Mouse (Mus musculus) embryonic facial prominence, embryonic 11.5 days (tissue): Measurements from ENCODE around the gene Mapt. TPM values are rescaled to one million over a fixed set of nuclear protein-coding genes. Genes with fewer than 3 reads are reported as not detected.

Source experiments
- ATAC-seq: fragments of 200-750 bp; cut with Nextera tagmentation; replicated peaks from 2 replicates; pipeline ENCODE4 v1.8.0; 2017; ENCODE audit warnings: low read depth; ENCODE audit not compliant: insufficient number of reproducible peaks, low FRiP score, low TSS enrichment
- DNase-seq: peaks from one replicate; pipeline ENCODE4 v3.0.0-alpha.2; 2015; ENCODE audit warnings: low spot score
- H3K27ac ChIP-seq: fragments of 300-500 bp; sonication (generic); replicated peaks from 2 replicates; pipeline ENCODE4 v1.5.1; 2014; ENCODE audit warnings: mild to moderate bottlenecking, low read depth, low read length, control low read depth
- H3K27me3 ChIP-seq: fragments of 300-500 bp; sonication (generic); 2 replicates; pipeline ENCODE4 v1.6.1; 2014; ENCODE audit warnings: mild to moderate bottlenecking, low read length, moderate library complexity, mixed read lengths; ENCODE audit not compliant: control insufficient read depth, insufficient read depth
- H3K36me3 ChIP-seq: fragments of 300-500 bp; sonication (generic); replicated peaks from 2 replicates; pipeline ENCODE4 v1.6.1; 2014; ENCODE audit warnings: low read depth, mild to moderate bottlenecking, low read length, moderate library complexity, mixed read lengths; ENCODE audit not compliant: control insufficient read depth, insufficient read depth
- H3K4me1 ChIP-seq: fragments of 300-500 bp; sonication (generic); 2 replicates; pipeline ENCODE4 v1.6.1; 2014; ENCODE audit warnings: low read length, mixed read lengths; ENCODE audit not compliant: control insufficient read depth, insufficient read depth
- H3K4me2 ChIP-seq: fragments of 300-500 bp; sonication (generic); 2 replicates; pipeline ENCODE4 v1.6.1; 2014; ENCODE audit warnings: low read depth, mild to moderate bottlenecking, control low read depth, low read length, moderate library complexity
- H3K4me3 ChIP-seq: fragments of 300-500 bp; sonication (generic); 2 replicates; pipeline ENCODE4 v1.5.1; 2014; ENCODE audit warnings: low read depth, low read length, control low read depth
- H3K9ac ChIP-seq: fragments of 300-500 bp; sonication (generic); replicated peaks from 2 replicates; pipeline ENCODE4 v1.6.1; 2014; ENCODE audit warnings: mild to moderate bottlenecking, control low read depth, low read length
- H3K9me3 ChIP-seq: fragments of 300-500 bp; sonication (generic); replicated peaks from 2 replicates; pipeline ENCODE4 v1.6.1; 2016; ENCODE audit warnings: mild to moderate bottlenecking, low read length, inconsistent platforms, mixed read lengths; ENCODE audit not compliant: control insufficient read depth
- WGBS: fragments of 180-500 bp; shearing (Covaris S2); extraction: QIAGEN DNeasy Blood & Tissue Kit; methylation state at CpG from one replicate; pipeline ENCODE4 v1.1.7; 2014; 5-methylcytosine and 5-hydroxymethylcytosine counted together
- polyA plus RNA-seq: library from polyadenylated mRNA; unstranded; fragments of >200 nt; fragmentation: Nextera tagmentation; extraction: Ambion mirVana; gene quantifications from 2 replicates; pipeline ENCODE4 v1.2.1, GENCODE M21; 2014

Gene Mapt
- polyA plus RNA-seq, 1 experiment from 2014 or later, result 18.2 TPM

DNA sequence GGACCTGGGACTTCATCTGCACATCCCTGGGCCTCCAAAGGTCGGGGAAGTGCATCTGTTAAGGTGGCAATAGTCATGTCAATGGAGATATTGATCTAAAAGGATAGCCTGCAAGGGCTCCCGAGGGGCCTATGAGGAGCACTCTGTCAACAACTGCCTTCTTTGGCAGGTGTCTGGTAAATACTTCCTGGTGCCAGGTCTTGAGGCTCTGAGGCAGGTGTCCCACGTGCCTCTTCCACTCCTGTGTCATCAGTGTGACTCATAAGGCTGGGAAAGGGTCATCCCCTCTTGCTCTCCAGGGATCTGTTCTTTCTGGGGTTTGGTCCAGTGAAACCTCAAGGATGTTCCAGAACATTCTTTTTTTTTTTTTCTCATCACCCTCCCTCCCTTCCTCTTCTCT lies 48.3 kb downstream of the Mapt start:
- WGBS, result 67% methylated on average over 3 of the region's 3 CpGs

DNA sequence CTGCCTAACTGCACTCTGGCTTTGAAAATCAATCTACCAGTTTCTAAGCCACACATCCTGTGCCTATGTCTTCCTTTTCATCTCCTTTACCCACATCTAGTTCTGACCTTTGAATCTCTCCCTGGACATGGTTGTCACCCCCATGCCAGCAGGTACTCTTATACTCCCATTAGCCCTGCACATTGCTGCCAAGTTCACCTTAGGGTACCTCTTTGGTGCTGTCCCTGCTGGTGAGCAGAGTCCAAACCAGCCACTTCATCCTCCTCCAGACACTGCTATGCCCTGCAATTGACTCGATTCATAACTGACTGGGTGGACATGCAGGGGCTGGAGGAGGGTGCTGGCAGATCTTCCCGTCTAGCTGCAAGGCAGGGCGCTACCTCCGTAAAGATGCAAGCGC lies 50.3 kb downstream of the Mapt start:
- DNase-seq (no peak), ATAC-seq (no peak)
- Histone ChIP-seq H3K36me3 (no peaks in the 10 kb centered on the region), H3K4me2 (no peak overlapping the region), H3K27ac (no peak overlapping the region), H3K4me3 (no peak overlapping the region), H3K4me1 (no peaks in the 10 kb centered on the region), H3K9ac (no peak overlapping the region), H3K9me3 (no peaks in the 10 kb centered on the region), H3K27me3 (peaks cover 3% of the 10 kb centered on the region; the same call in 1 of the 2 replicates)
- 85% methylated on average over 5 of the region's 5 CpGs for WGBS

More for the DNA sequence above, 48.3 kb downstream of the Mapt start:
- ATAC-seq (no peak), DNase-seq (no peak)
- Histone ChIP-seq H3K27me3 (peaks cover 3% of the 10 kb centered on the region; the same call in 1 of the 2 replicates), H3K9ac (no peak overlapping the region), H3K4me1 (no peaks in the 10 kb centered on the region), H3K36me3 (no peaks in the 10 kb centered on the region), H3K4me2 (no peak overlapping the region), H3K4me3 (no peak overlapping the region), H3K27ac (no peak overlapping the region), H3K9me3 (no peaks in the 10 kb centered on the region)

DNA sequence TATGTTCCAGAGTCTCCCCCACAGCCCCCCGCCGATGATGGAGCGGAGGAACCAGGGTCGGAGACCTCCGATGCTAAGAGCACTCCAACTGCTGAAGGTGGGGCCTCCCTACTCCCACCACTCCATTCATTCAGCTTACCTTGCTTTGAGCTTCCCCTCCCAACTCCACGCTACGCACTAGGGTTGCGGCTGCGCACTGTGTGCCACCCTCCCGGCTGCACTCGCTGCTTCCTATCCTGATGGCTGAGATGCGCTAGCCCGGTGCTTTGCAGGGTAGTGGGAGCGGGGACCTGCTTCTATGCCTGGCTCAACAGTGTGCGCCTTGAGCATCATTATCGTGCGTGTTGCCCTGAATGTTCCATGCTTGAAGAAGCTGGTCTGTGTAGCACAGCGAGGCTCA lies 55.9 kb downstream of the Mapt start:
- Histone ChIP-seq H3K36me3 (no peaks in the 10 kb centered on the region), H3K27ac (no peak overlapping the region), H3K27me3 (no peaks in the 10 kb centered on the region), H3K4me1 (peaks cover 3% of the 10 kb centered on the region; the same call in 1 of the 2 replicates), H3K4me3 (no peak overlapping the region), H3K4me2 (no peak overlapping the region), H3K9ac (no peak overlapping the region), H3K9me3 (no peaks in the 10 kb centered on the region)
- ATAC-seq (no peak), DNase-seq (no peak)
- WGBS, result 93% methylated on average over 18 of the region's 18 CpGs

DNA sequence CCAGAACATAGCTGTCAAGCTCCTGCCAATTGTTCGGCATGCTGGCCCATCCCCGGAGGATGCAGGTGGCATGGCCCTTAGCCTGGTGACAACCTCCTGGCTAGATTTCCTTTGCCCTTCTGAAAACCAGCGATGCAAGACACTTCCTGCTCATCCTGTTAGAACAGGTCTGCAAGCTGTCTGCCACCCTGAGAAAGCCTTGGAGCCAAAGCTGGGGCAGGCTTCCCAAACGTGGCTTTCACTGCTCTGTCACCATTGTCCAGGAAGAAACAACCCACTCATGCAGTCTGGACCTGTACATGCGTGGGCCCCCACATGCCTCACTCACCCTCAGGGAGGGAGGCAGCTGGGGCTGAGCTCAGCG lies 57.6 kb downstream of the Mapt start:
- no peaks in the 10 kb centered on the region for H3K9me3 ChIP-seq
- no peak for ATAC-seq
- no peaks in the 10 kb centered on the region for H3K27me3 ChIP-seq
- 53% methylated on average over 6 of the region's 6 CpGs for WGBS
- no peak overlapping the region for H3K4me3 ChIP-seq
- H3K9ac ChIP-seq, result no peak overlapping the region
- peaks cover 3% of the 10 kb centered on the region; the same call in 1 of the 2 replicates for H3K4me1 ChIP-seq
- H3K4me2 ChIP-seq, result no peak overlapping the region
- H3K36me3 ChIP-seq, result no peaks in the 10 kb centered on the region
- peak overlapping the region; percentile 43 for H3K27ac ChIP-seq
- no peak for DNase-seq

DNA sequence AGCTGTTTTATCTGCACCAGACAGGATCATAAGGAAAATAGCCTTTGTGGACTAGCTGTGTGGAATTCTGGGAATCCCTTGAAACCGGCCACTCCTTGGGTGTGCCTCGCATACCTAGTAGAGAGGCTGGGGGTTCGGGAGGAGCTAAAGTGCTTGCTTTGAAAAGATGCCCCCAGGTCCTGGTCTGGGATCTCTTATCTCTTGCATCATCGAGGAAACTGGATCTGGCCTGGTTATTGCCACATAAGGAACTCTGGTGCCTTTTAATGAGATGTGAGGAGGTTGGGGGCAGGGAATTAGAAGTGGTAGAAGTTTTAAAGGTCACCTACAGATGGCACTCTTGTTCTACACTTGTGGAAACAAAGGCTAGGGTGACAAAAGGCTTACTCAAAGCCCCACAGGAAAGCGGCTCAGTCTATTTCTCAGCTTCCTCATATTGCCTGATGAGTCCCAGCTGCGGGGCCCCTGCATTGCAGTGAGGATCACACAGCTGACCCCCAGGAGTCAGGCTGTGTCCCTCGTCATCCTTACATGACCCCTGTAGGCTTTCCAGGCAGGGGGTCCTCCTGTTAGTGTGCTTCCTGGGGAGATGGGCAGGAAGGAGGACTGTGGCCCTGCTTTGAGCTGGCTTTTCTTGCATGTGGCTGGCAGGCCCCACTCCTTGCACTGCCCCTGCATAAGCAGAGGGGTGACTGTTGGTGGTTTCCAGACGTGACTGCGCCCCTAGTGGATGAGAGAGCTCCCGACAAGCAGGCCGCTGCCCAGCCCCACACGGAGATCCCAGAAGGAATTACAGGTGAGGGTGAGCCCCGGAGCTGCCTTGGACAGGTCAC lies 58.2 kb downstream of the Mapt start:
- peak; percentile 76 for ATAC-seq
- H3K27me3 ChIP-seq, result no peaks in the 10 kb centered on the region
- H3K27ac ChIP-seq, result peak overlapping the region; percentile 43
- peak; percentile 87 for DNase-seq
- no peaks in the 10 kb centered on the region for H3K9me3 ChIP-seq
- H3K4me1 ChIP-seq, result peaks cover 3% of the 10 kb centered on the region; the same call in 1 of the 2 replicates
- H3K36me3 ChIP-seq, result no peaks in the 10 kb centered on the region
- no peak overlapping the region; the same call in 1 of the 2 replicates for H3K4me2 ChIP-seq
- 8% methylated on average over 13 of the region's 13 CpGs for WGBS
- H3K9ac ChIP-seq, result peak overlapping the region; percentile 25
- H3K4me3 ChIP-seq, result no peak overlapping the region

DNA sequence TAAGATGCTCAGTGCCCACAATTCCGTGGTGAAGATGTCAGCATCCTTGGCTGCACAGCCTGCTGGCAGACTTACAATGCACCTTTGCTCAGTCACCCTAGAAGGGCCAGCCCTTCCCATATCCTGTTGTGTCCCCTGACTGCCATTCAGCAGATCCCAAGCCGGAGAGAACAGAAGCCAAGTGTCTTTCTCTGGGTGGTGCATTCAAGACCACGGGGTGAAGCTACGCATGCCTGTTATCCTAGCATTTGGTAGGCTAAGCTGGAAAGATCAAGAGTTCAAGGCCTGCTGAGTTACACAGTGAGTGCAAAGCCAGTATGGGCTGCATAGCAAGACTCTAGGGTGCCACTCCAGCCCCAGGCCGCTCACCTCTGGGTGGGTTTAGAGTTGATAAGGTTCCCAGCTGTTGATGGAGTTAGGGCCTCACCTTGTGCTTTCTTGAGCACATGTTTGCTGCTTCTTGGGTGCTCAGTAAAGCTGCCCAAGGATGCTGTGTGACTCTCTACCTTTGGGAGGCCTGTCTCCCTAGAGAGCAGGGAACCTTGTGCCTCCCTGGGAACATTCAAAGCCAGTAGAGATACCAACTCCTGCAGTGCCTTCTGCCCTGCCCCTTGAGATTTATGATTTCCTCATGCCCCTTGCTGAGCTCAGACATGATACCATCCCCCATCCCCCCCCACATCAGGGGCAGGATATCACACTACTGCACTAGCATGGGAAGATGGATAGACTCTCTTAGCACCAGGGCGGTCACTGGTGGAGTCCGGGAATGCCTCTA lies 61.4 kb downstream of the Mapt start:
- Histone ChIP-seq H3K36me3 (no peaks in the 10 kb centered on the region), H3K9ac (no peak overlapping the region), H3K4me1 (peaks cover 6% of the 10 kb centered on the region), H3K4me2 (no peak overlapping the region), H3K27me3 (no peaks in the 10 kb centered on the region), H3K4me3 (no peak overlapping the region), H3K9me3 (no peaks in the 10 kb centered on the region), H3K27ac (no peak overlapping the region)
- WGBS, result 85% methylated on average over 7 of the region's 7 CpGs
- no peak for DNase-seq
- no peak for ATAC-seq

DNA sequence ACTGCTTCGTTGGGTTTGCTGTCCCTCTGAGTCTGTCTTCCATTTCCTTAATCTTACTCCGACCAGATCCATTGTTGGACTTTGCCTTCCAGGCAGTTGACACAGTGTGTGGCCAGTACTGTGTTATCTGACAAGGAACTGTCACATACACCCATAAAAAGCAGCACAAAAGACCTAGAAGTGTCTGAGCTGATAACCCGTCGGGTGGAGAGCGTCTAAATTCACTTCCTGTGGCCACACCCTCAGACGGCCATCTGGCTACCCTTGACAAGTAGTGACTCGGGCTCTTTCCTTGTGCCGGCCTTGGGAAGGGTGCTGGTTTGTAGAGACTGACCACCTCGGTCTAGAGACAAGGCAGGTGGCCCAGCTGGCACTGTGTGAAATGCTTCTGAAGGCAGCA lies 62.1 kb downstream of the Mapt start:
- Histone ChIP-seq H3K27ac (no peak overlapping the region), H3K4me2 (no peak overlapping the region), H3K9ac (no peak overlapping the region), H3K9me3 (no peaks in the 10 kb centered on the region), H3K4me1 (peaks cover 6% of the 10 kb centered on the region), H3K4me3 (no peak overlapping the region), H3K27me3 (no peaks in the 10 kb centered on the region), H3K36me3 (no peaks in the 10 kb centered on the region)
- 78% methylated on average over 9 of the region's 9 CpGs for WGBS
- DNase-seq, result no peak
- ATAC-seq, result no peak; the same call in 1 of the 2 replicates

DNA sequence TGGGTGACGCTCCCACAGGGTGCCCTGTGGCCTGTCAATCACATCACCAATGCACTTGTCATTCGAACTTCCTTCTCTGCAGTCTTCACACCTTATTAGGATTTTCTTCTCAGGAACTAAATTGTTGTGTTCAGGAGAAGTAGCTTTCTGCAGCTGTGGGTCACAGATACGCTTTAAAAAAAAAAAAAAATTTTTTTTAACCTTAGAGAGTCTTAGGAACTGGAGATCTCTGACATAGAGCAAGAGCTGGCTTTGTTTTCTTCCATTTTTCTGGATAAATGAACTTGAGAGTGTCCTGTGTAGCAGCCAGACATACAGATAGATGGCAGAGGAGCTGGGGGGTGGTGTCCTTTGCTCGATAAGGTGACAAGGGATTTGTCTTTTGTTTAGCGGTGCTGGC lies 64.0 kb downstream of the Mapt start:
- 52% methylated on average over 5 of the region's 5 CpGs for WGBS
- DNase-seq, result no peak
- H3K9ac ChIP-seq, result no peak overlapping the region

More for the DNA sequence above, 64.0 kb downstream of the Mapt start:
- H3K9me3 ChIP-seq, result no peaks in the 10 kb centered on the region
- no peak overlapping the region for H3K4me2 ChIP-seq
- ATAC-seq, result no peak
- no peak overlapping the region for H3K4me3 ChIP-seq
- no peaks in the 10 kb centered on the region for H3K36me3 ChIP-seq
- H3K4me1 ChIP-seq, result peaks cover 3% of the 10 kb centered on the region
- H3K27ac ChIP-seq, result no peak overlapping the region
- no peaks in the 10 kb centered on the region for H3K27me3 ChIP-seq
